Mouse (Mus musculus) cerebellum, postnatal 4 days (tissue): ENCODE data around the gene Vmn1r36.
"Not testable (repeated sequence)": the region's sequence is repeated elsewhere in the genome, so short reads cannot be mapped to it uniquely, and the experiment has no call there.

ENCODE experiments used
- DNase-seq, 2 experiments: peaks; one replicate each; pipeline ENCODE4 v3.0.0; 2022; ENCODE audit warnings: low spot score in 2 of 2, mixed read lengths in 1 of 2

The Vmn1r36 gene

GRCm38 (mm10) chr6:66719068-66719467 is at the start of gene Vmn1r36:
Gene Vmn1r36, minus strand, starts transcription at chr6:66719168.
- DNase-seq = not testable (repeated sequence)

GRCm38 (mm10) chr6:66729082-66729481 is 10.1 kb upstream of the Vmn1r36 start, which contains the start of gene Vmn1r37:
Gene Vmn1r37, plus strand, starts transcription at chr6:66729382.
- not testable (repeated sequence) for DNase-seq

DNA sequence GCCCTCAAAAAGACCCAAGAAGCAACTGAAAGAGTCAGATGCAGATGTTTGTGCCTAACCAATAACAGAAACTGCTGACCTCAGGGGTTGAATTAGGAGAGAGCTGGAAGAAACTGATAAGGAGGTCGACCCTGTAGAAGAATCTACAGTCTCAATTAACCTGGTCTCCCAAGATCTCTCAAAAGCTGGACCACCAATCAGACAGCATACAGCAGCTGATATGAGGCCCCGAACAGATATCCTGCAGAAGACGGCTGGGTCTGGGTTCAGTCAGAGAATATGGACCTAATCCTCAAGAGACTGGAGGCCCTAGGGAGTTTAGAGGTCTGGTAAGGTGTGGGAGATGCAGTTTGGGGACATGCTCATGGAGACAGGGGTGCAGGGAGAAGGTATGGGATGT is 5.1 kb downstream of the Vmn1r36 start:
- no peak for DNase-seq

DNA sequence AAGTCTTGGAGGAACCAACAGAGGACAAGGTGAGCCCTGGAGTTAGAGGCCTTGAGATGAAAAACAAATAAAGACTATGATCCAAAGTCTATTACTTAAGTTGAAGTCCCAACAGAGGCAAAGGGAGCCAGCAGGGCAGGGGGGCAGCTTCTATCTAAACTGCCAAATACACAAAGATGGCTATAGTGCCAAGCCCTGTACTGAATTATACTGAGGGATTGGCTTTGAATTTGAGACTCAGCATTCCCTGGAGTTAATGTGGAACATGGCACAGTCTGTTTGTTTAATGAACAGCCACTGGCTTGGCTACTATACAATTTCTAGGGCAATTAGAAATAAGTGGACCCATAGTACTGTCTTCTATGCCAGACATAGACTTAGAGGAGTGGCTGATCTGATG is 10.1 kb downstream of the Vmn1r36 start:
- no peak for DNase-seq

- no peak for DNase-seq
Measured at GRCm38 (mm10) chr6:66685806-66686205, 33.2 kb downstream of the Vmn1r36 start, which contains the start of gene Vmn1r35. Gene Vmn1r35, minus strand, starts transcription at chr6:66685906.
